Mouse (Mus musculus): ENCODE measurements around the gene Lect2. TPM values are rescaled to one million over a fixed set of nuclear protein-coding genes. Genes with fewer than 3 reads are reported as not detected.

The Lect2 gene
- total RNA-seq, 2 experiments from 2014 or later: not detected

DNA sequence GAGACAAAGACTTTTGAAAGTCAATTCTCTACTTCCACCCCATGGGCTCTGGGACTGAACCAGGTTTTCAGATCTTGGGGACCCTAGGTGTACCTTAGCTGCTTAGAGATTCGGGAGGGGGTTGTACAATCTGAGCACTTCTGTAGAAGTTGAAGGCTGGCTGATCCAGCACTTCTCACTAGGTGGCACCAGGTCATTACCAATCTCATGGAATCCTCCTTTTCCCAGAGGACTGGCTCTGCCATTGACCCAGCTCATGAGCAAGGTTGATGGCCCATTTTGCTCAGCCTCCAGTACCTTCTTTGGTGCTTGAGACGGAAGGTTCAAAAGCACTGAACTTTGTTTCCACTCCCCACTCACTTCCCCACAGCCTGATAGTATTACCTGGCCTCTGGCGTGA lies 48.2 kb downstream of the Lect2 start:
- Histone ChIP-seq H3K4me3 (no peak overlapping the region), H3K27ac (no peak overlapping the region)
- intact Hi-C loops (cut with DNase I): no loop called here
- TF ChIP-seq CTCF (IDR thresholded peaks at IDR 0.05): peak; percentile 35
- DNase-seq (ENCODE audit: extremely low spot score in 1 of 2, low spot score in 2 of 2): no peak

- intact Hi-C loops (cut with DNase I): no loop called here
- Histone ChIP-seq H3K4me3 (no peak overlapping the region), H3K27ac (no peak overlapping the region)
- no peak for DNase-seq (ENCODE audit: extremely low spot score in 1 of 2, low spot score in 2 of 2)
- TF ChIP-seq CTCF (IDR thresholded peaks at IDR 0.05): no peak
Measured at GRCm38 (mm10) chr13:56494440-56494839, 53.9 kb downstream of the Lect2 start.

Other genes with a start within 250 kb of the Lect2 start
- not detected for gene Gm3045, start 121.9 kb downstream of the Lect2 start, total RNA-seq (2021)
- not detected for gene Slc25a48, start 110.1 kb downstream of the Lect2 start, total RNA-seq (2021)
- gene Il9, start 66.3 kb downstream of the Lect2 start, total RNA-seq (2021): not detected
- gene Fbxl21, start 26.0 kb downstream of the Lect2 start, total RNA-seq (2021): 1 to 10 TPM; 6.8 to 7.3 TPM
- gene Tgfbi, start 61.0 kb upstream of the Lect2 start, total RNA-seq (2021): 1 to 10 TPM; 3.8 to 5.1 TPM
- gene Smad5, start 154.5 kb upstream of the Lect2 start, total RNA-seq (2021): 10 to 100 TPM; 20.6 to 24.3 TPM
- 1 to 10 TPM; 8.1 to 10.0 TPM for gene Gm45623, start 205.3 kb upstream of the Lect2 start, total RNA-seq (2021)

All from left cerebral cortex, adult 2 months (tissue).